Mouse (Mus musculus): Measurements from ENCODE around the gene Lum.
A peak's percentile ranks its signal among the peaks of the same experiment; 100 is the strongest.

Lum gene

GRCm38 (mm10) chr10:97564957-97565856 is at the start of gene Lum:
Lum (plus strand) TSS chr10:97565128.
- DNase-seq, result no peak

- DNase-seq, result no peak
Measured at GRCm38 (mm10) chr10:97523366-97523765, 41.6 kb upstream of the Lum start.

- DNase-seq, result no peak
Measured at GRCm38 (mm10) chr10:97535697-97536096, 29.2 kb upstream of the Lum start.

GRCm38 (mm10) chr10:97536921-97537320 is 28.0 kb upstream of the Lum start:
- no peak for DNase-seq

GRCm38 (mm10) chr10:97538202-97538601 is 26.7 kb upstream of the Lum start:
- DNase-seq, result no peak

- no peak for DNase-seq
Measured at GRCm38 (mm10) chr10:97547740-97548139, 17.2 kb upstream of the Lum start.

GRCm38 (mm10) chr10:97567489-97568135 is 2.7 kb downstream of the Lum start:
- peak; percentile 4 for DNase-seq

- DNase-seq, result no peak
Measured at GRCm38 (mm10) chr10:97582543-97583231, 17.8 kb downstream of the Lum start.

- no peak for DNase-seq
Measured at GRCm38 (mm10) chr10:97584176-97584575, 19.2 kb downstream of the Lum start.

GRCm38 (mm10) chr10:97587159-97587558 is 22.2 kb downstream of the Lum start:
- DNase-seq, result peak; percentile 8

- no peak for DNase-seq
Measured at GRCm38 (mm10) chr10:97589574-97589973, 24.6 kb downstream of the Lum start.

- DNase-seq, result no peak
Measured at GRCm38 (mm10) chr10:97591036-97591435, 26.1 kb downstream of the Lum start.

GRCm38 (mm10) chr10:97591685-97592084 is 26.8 kb downstream of the Lum start:
- DNase-seq, result no peak

GRCm38 (mm10) chr10:97595680-97596079 is 30.8 kb downstream of the Lum start:
- DNase-seq, result no peak

- DNase-seq, result no peak
Measured at GRCm38 (mm10) chr10:97601744-97602143, 36.8 kb downstream of the Lum start.

- no peak for DNase-seq
Measured at GRCm38 (mm10) chr10:97603256-97603655, 38.3 kb downstream of the Lum start.

- DNase-seq, result no peak
Measured at GRCm38 (mm10) chr10:97606579-97606978, 41.7 kb downstream of the Lum start, which contains the start of gene Kera. Kera (plus strand) TSS chr10:97606879.
